Mouse (Mus musculus): ENCODE measurements around the gene Cd207.

The Cd207 gene

GRCm38 (mm10) chr6:83677757-83678156 is at the start of gene Cd207:
Gene Cd207 (minus strand): TSS chr6:83677857.
- no peak for DNase-seq

GRCm38 (mm10) chr6:83727178-83727577 is 49.5 kb upstream of the Cd207 start:
- no peak for DNase-seq

GRCm38 (mm10) chr6:83722526-83722925 is 44.9 kb upstream of the Cd207 start:
- no peak for DNase-seq

- DNase-seq = no peak
Observed at GRCm38 (mm10) chr6:83717026-83717425, 39.4 kb upstream of the Cd207 start.

GRCm38 (mm10) chr6:83715461-83716196 is 38.0 kb upstream of the Cd207 start:
- DNase-seq = no peak

GRCm38 (mm10) chr6:83714221-83715123 is 36.8 kb upstream of the Cd207 start:
- peak; percentile 28 for DNase-seq

- DNase-seq = no peak
Observed at GRCm38 (mm10) chr6:83713271-83714136, 35.8 kb upstream of the Cd207 start.

- peak; percentile 19 for DNase-seq
Observed at GRCm38 (mm10) chr6:83711725-83712475, 34.2 kb upstream of the Cd207 start.

GRCm38 (mm10) chr6:83711067-83711675 is 33.5 kb upstream of the Cd207 start, which contains the start of gene Vax2:
Gene Vax2 (plus strand): TSS chr6:83711264.
- peak; percentile 86 for DNase-seq

- peak; percentile 28 for DNase-seq
Observed at GRCm38 (mm10) chr6:83710361-83711066, 32.9 kb upstream of the Cd207 start.

- no peak for DNase-seq
Observed at GRCm38 (mm10) chr6:83707738-83708510, 30.3 kb upstream of the Cd207 start.

- DNase-seq = no peak
Observed at GRCm38 (mm10) chr6:83704701-83705100, 27.0 kb upstream of the Cd207 start.

- DNase-seq = no peak
Observed at GRCm38 (mm10) chr6:83704294-83704693, 26.6 kb upstream of the Cd207 start.

- DNase-seq = no peak
Observed at GRCm38 (mm10) chr6:83703722-83704078, 26.0 kb upstream of the Cd207 start.

GRCm38 (mm10) chr6:83703000-83703721 is 25.5 kb upstream of the Cd207 start:
- no peak for DNase-seq

- DNase-seq = peak; percentile 29
Observed at GRCm38 (mm10) chr6:83702146-83702999, 24.7 kb upstream of the Cd207 start.

- no peak for DNase-seq
Observed at GRCm38 (mm10) chr6:83701001-83701400, 23.3 kb upstream of the Cd207 start.

GRCm38 (mm10) chr6:83699971-83700370 is 22.3 kb upstream of the Cd207 start:
- no peak for DNase-seq

All from kidney, postnatal 10 days (tissue).